Mouse (Mus musculus) embryo, embryonic 10.5 days (tissue): ENCODE data around the gene Nptx2.

Experiments
- DNase-seq: peaks from one replicate; pipeline ENCODE4 v3.0.0-alpha.2; 2015; ENCODE audit warnings: low spot score

Nptx2 gene

DNA sequence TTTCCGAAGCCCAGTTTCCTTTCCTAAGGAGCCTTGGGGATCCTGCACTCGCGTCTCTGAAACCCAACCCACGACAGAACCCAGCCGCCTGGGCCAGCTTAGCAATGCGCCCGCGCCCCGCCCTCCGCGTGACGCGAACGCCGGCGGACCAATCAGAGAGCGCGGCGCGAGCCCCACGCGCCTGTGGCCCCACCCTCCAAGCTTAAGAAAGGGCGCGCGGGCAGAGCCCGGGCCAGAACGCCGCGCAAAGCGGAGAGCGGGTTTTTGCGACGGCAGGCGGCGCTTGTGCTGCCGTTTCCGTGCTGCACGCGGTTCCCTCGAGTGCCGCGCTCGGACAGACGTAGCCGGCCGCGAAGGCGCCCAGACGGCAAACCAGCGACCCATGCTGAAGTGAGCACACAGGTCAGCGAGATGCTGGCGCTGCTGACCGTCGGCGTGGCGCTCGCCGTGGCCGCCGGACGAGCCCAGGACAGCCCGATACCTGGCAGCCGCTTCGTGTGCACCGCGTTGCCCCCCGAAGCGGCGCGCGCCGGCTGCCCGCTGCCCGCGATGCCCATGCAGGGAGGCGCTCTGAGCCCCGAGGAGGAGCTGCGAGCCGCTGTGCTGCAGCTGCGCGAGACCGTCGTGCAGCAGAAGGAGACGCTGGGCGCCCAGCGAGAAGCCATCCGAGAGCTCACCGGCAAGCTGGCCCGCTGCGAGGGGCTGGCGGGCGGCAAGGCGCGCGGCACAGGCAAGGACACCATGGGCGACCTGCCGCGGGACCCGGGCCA, at the start of gene Nptx2:
Nptx2 (plus strand) TSS at position 250 of the 770 bp plus-strand sequence.
- DNase-seq, result peak; percentile 92

- no peak for DNase-seq
Measured at GRCm38 (mm10) chr5:144496481-144496880, 49.2 kb upstream of the Nptx2 start.

- no peak for DNase-seq
Measured at GRCm38 (mm10) chr5:144504239-144504638, 41.5 kb upstream of the Nptx2 start.

DNA sequence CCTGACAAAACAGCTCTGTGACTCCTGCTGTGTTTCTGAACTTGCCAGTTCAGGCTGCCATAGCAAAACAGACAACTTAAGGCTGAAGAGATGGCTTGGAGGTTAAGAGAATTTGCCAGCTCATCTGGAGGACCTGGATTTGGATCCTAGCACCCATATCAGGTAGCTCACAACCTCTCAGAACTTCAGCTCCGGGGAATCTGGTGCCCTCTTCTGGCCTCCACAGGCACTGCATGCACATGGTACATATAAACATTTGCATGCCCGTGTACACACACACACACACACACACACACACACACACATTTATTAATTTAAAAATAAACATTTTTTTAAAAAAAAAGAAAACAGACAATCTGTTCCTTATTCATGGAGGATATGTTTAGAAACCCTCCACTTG, 40.0 kb upstream of the Nptx2 start:
- DNase-seq, result no peak

- DNase-seq, result peak; percentile 9
Measured at GRCm38 (mm10) chr5:144506156-144506555, 39.5 kb upstream of the Nptx2 start.

GRCm38 (mm10) chr5:144506689-144507552, 38.8 kb upstream of the Nptx2 start:
- DNase-seq, result no peak

- no peak for DNase-seq
Measured at GRCm38 (mm10) chr5:144509431-144509830, 36.3 kb upstream of the Nptx2 start.

DNA sequence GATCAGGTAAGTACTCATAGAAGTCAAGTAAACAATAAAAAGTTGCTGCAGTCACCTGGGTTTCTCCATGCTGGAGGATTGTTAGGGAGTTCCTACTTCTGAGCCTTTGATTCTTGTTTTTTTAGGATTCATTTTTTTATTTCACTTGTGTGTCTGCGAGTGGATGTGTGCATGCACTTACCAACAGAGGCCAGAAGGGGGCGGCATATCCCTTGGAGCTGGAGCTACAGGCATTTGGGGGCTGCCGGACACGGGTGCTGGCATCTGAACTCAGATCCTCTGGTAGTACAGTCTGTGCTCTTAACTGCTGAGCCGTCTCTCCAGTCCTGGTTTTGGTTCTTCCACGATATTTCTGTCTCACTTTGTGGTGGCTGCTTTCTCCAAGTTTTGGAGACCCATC, 31.0 kb upstream of the Nptx2 start:
- peak; percentile 34 for DNase-seq

DNA sequence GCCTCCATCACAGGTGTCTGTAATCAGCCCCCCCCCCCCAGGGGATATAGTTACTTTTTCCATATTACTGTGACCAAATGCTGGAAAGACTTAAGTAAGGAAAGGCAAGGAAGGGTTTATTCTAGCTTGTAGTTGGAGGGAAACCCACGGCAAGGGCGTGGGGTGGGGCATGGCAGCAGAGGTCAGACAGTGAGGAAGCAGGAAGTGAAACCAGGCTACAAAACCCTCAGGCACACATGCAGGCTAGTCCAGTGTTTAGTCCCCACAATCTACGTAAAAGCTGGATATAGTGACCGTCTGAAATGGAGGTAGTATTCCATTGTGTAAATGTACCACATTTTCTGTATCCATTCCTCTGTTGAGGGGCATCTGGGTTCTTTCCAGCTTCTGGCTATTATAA, 30.5 kb upstream of the Nptx2 start:
- no peak for DNase-seq

DNA sequence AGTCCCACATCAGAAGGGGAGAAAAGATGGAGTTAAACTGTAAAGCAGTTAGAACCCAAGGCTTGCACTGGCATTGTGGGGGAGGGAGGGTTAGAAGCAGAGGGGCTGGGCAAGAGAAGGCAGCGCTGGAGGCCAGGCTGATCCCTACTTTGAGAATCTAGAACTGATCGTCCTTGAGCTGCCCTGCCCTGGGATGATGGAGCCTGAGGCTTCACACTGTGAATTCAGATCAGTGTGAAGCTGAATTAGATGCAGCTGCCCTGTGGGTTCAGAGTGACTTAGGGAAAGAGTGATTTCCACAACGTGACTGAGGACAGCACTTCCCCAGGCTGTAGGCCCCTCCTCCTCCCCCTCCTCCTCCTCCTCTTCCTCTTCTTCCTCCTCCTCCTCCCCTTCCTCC, 25.6 kb upstream of the Nptx2 start:
- no peak for DNase-seq

DNA sequence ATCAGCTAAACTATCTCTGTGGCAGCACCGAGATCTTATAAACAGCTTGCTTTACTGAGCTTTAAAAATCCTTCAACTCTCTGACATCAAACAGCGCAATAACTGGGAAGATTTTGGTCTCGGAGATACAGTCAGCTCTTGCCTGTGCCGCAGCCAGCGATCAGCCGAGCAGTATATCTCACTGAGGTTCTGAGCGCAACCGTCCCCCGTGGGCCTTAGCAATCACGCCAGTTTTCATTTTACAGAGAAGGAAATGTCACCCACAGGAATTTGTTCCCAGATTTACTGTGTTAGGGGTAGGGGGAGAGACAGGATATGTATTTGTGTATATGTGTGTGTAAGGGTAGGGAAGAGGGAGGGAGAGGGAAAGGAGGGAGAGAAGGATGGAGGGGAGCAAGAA, 20.9 kb upstream of the Nptx2 start:
- DNase-seq, result no peak

DNA sequence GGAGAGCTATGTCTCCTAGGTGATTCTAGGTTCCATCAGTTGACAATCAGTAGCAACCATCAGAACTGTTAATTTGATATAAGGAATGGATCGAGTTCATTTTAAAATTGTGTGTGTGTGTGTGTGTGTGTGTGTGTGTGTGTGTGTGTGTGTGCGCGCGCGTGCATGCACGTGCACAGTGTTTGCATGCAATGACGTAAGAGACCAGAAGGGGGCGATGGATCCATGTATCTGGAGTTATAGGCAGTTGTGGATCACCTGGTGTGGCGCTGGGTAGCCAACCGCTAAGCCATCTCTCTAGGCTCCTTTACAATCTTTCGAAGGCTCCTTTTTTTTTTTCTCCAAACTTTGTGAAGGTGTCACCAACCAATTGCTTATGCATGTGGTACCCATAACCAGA, 16.6 kb upstream of the Nptx2 start:
- no peak for DNase-seq

- peak; percentile 74 for DNase-seq
Measured at GRCm38 (mm10) chr5:144542711-144543308, 2.9 kb upstream of the Nptx2 start.

DNA sequence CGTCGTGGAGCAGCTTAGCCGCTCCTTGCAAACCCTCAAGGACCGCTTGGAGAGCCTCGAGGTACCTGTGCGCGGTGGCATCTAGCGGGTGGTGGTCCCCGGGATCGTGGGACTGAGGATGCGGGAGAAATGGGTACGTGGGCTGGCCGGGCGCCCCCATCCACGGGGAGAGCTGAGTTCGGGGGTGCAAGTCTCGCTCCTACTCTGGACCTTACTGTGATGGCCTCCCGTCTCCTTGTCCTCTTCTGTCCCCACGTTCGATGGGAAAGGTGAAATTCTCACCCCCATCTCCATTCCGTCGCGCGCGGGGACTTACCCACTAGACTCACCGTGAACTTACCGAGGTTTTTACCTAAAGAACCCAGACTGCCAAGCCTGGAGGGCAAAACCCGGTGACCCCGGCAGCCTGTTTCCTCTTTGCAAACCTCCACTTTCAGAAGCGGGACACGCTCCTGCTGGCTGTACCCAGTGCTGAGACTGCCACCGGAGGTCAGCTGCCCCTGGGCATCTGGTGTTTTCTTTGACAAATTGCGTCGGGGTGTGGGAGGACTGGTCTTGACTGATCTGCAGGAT, 807 bp downstream of the Nptx2 start:
- DNase-seq, result peak; percentile 55

GRCm38 (mm10) chr5:144547333-144547878, 1.7 kb downstream of the Nptx2 start:
- peak; percentile 34 for DNase-seq

DNA sequence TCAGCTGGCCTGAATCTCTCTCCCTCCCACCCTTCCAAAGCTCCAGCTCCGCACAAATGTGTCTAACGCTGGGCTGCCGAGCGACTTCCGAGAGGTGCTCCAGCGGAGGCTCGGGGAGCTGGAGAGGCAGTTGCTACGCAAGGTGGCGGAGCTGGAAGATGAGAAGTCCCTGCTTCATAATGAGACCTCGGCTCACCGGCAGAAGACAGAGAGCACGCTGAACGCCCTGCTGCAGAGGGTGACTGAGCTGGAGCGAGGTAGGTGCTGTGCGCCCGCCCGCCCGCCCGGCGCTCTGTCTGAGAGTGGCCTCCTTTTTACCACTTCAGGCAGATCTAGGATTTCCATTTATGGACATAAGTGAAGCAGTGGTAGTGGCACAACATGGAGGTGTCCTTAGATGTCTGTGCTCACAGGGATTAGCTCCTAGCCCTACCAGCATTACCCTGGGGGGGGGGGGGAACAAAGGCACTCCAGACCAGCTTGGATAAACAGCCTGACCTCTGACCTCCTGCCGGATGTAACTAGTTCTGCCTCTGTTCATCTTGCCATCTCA, 2.5 kb downstream of the Nptx2 start:
- peak; percentile 68 for DNase-seq

DNA sequence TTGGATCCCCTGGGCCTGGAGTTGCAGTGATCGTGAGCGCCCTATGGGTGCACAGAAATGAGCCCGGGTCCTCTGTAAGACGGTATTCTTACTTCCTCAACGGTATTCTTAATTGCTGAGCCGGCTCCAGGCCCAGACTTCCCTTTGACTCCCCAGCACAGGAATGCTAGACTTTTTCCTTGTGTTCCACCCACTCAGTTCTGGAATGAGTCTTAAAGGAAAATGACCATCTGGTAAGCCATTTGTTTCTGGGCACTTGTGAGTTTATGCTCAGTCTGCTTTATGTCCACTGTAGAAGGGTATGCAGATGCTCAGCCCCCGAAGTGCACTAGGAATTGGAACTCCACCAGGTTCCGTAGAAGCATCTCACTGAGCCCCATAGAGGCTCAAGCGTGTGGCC, 4.3 kb downstream of the Nptx2 start:
- no peak for DNase-seq

DNA sequence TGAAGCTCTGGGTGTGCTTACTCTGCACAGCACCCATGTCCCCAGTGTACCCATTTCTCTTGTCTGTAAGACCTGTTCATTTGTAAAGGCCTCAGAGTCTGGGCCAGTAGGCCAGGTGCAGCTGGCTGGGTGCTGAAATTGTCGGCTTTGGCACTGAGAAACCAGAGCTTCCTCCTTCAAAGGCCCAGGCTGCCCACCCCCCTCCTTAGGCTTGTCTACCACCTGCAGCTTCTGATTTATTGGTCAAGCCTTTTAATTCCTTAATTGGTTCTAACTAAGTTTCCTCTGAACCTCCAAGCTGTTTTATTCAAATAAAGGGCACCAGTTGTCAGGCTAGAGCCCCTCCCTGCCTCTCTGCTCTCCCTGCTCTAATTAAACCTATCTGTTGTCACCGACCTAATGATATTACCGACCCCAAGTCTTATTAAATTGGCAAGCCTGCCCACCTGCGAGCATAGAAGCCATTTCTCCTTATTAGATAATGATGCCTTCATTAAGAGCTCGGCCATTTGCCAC, 5.0 kb downstream of the Nptx2 start:
- no peak for DNase-seq

- peak; percentile 39 for DNase-seq
Measured at GRCm38 (mm10) chr5:144556710-144557109, 11.0 kb downstream of the Nptx2 start.

DNA sequence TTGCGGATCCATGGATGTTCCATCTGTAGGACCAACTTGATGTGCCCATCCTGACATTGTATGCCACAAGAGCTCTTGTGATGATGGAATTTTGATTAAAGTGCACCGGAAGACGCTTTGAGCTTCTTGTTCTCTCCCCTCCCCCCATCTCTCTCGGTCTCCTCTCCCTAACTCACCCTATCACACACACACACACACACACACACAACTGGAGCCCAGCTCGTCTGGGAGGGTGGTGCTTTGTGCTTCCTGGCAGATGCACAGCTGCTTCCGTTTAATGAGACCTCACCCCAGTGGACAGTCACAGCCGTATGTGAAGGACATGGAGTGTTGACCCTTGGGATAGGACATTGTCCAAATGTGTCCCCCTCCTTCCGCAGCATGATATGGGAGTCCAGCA, 11.7 kb downstream of the Nptx2 start:
- peak; percentile 28 for DNase-seq

GRCm38 (mm10) chr5:144558481-144558880, 12.8 kb downstream of the Nptx2 start:
- no peak for DNase-seq

DNA sequence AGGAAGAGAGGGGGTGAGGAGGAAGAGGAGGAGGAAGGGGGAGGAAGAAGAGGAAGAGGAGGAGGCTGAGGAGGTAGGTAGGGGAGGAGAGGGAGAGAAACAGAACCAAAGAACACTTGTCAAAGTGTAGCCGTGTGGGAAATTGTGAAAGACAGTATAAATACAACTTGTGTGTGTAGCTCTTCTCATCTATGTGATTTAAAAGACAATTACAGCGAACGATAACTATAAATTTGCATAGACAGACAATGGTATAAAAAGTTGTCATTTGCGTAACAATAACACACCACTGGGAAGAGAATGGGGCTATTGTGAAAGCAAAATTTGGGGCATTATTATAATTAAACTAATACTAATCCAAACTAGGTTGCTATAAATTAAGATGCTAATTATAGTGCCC, 20.0 kb downstream of the Nptx2 start:
- DNase-seq, result no peak
